Mouse (Mus musculus) central nervous system, embryonic 11.5 days (tissue): ENCODE measurements around the gene Crybg3. TPM values are rescaled to one million over a fixed set of nuclear protein-coding genes. Genes with fewer than 3 reads are reported as not detected.

Experiments used
- polyA plus RNA-seq: library from polyadenylated mRNA; depleted of rRNA; stranded (reverse); fragments of >200 nt; gene quantifications from 2 replicates; pipeline ENCODE4 v1.2.3, GENCODE M21; 2012; rRNA removed

Gene Crybg3
- polyA plus RNA-seq, result 9.0 and 9.8 TPM in 2 replicates

GRCm38 (mm10) chr16:59600311-59601251, at the start of gene Crybg3:
TSS of gene Crybg3 (minus strand) at chr16:59600979.

GRCm38 (mm10) chr16:59639102-59639691, 38.4 kb upstream of the Crybg3 start, which contains the start of gene Arl6:
TSS of gene Arl6 (minus strand) at chr16:59639391.

GRCm38 (mm10) chr16:59471637-59472278, 129.0 kb downstream of the Crybg3 start, which contains the start of gene Riox2:
TSS of gene Riox2 (plus strand) at chr16:59471775.

Other genes starting within 250 kb of the Crybg3 start
- not detected in 2 replicates for gene Olfr209, start 237.0 kb downstream of the Crybg3 start, polyA plus RNA-seq
- gene Gabrr3, start 193.6 kb downstream of the Crybg3 start, polyA plus RNA-seq, result 0.04 TPM in 2 replicates
- gene Riox2, start 129.2 kb downstream of the Crybg3 start, polyA plus RNA-seq, result 13.4 and 15.4 TPM in 2 replicates
- gene Arl6, start 38.4 kb upstream of the Crybg3 start, polyA plus RNA-seq, result 19.3 and 23.0 TPM in 2 replicates